Mouse (Mus musculus) spleen, postnatal 14 days (tissue): ENCODE measurements at regions not wholly inside any gene's neighbourhood (a gene's known extent, or its start where the extent isn't known, plus 50 kb on each side); places are given as distances from the start of the nearest gene placed in this dataset.

Experiments
- DNase-seq, 2 experiments: peaks; one replicate each; pipeline ENCODE4 v3.0.0; 2021 to 2022; ENCODE audit warnings: low spot score in 2 of 2

DNA sequence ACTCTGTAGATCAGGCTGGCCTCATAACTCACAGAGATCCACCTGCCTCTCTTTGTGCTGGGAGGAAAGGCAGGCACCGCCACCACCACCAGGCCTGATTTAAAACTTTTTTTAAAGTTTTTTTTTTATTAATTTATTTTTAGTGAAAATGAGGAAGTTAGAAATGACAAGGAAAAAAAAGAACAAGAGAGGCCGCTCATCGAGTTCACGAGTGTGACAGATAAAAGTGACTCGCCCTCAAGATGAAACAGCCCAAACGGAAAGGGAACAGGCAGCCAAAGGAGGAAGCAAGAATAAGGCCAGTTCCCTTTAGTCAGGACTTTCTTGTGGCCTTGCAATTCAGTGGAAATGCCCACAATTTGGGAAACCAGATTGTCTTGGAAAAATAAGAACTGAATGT is 163.4 kb upstream of the Jmjd1c start:
- DNase-seq = no peak

DNA sequence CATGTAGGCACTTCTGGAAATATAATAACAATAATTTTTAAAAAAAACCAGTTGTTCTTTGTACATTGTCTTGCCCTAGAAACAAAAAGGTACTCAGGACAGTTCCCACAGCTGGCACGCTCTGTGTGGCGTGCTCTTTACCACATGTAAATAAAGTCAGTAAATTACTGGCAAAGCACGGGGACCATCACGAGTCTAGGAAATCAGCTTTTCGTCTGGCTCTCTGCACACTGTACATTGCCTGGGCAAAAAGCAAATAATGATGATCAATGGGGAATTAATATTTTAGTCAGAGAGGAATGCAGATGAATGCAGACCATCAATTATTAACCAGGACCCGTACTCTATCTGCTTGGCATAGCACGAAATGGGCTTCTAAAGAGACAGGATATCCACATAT is 162.2 kb upstream of the Jmjd1c start:
- DNase-seq = no peak

DNA sequence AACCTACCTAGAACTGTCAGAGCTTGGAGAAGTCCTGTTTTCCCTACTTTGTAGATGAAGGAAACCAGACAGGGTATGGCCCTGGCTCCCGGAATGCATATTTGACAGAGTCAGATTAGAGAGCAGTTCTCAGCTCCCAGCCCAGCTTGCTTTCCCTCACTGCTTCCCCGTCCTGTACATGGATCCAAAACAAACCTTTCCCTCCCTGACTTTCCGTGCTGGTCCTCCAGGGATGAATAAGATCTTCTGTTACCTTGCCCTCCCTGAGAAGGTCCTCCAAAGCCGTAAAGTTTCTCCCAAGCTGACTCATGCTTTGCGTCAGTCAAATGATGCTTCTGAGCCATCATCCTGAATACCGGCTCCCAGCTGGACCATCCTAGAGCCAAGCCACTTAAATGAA is 160.2 kb upstream of the Jmjd1c start:
- DNase-seq = no peak

DNA sequence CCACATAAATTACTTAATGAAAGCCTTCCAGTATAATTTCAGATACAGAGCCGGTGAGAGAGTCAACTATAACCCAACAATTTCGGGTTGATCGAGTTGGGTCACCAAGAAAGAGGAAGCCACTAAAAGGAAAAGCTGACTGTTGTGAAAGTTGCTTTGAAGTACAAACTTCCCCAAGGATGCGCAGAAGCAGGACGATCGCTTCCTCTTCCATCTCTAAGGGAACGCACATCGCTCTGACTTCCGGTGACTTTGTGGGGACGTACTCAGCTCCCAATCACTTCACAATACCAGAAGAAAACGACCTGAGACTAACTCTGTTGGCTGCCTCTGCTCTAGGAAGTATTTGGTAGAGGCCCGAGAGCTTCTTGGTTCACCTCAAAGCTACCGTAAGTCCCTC is 158.8 kb upstream of the Jmjd1c start:
- no peak for DNase-seq

DNA sequence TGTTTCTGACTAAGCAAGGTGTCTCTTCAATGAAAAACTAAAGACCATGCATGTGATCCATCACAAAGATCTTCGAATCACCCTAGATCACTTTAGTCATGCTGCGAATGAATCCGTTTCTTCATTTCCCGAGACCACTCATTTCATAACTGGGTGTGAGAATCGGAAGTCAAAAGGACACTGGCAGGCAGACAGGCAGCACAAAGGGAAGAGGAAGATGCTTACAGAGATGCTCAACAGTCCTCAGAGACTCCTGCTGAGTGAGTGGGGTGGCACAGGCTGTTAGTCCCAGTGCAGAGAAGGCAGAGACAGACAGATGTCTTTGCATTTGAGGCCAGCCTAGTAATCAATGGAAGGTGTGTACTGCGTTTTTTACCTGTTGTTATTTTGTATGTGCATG is 155.6 kb upstream of the Jmjd1c start:
- no peak for DNase-seq

DNA sequence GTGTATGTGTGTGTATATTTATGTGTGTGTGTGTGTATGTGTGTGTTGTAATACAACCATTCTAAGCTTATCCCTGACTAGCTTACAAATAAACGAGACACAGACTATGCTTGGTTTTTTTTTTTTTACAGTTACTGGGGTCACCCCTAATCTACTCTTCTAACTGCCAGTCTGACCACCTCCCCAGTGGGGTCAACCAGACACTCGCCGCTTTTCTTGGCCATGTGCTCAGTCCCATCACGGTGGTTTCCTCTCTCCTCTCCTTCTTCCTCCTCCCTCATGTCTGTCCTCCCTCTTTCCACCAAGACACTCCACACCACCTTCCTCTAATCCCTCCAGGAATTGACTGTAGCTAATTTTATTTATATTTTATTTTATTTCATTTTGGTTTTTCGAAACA is 155.0 kb upstream of the Jmjd1c start:
- DNase-seq = no peak

DNA sequence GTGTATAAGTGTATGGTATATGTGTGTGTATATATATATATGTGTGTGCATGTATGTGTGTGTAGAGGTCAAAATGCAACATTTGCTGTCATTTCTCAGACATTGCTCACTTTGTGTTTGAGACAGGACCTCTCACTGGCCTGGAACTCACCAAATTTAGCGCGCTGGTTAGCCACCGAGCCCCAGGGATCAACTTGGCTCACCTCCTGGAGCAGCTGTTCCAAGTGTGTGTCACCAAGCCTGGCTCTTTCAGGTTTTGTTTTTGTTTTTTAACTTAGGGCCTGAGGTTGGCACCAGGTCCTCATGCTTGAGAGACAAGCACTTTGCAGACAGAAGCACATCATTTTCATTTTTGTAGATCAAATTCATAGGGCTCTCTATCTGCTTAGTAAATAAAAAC is 154.0 kb upstream of the Jmjd1c start:
- DNase-seq = no peak

DNA sequence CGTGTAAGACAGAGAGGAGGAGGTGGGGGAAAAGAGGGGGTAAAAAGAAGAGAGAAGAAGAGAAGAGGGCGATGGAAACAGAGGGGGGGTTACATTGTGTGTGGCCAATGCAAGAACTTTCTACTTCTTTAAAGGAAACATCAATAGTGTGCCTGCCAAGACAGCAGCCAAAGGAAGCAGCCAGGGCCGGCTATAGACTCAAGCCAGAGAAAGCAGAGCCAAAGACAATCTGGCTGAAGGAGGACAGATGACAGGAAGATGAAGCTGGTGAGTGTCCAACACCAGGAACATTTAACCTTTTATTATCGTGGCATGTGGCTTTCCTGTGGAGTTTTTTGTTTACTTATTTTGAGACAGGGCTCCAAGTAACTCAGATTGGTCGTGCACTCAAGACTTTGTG is 152.1 kb upstream of the Jmjd1c start:
- DNase-seq = no peak

DNA sequence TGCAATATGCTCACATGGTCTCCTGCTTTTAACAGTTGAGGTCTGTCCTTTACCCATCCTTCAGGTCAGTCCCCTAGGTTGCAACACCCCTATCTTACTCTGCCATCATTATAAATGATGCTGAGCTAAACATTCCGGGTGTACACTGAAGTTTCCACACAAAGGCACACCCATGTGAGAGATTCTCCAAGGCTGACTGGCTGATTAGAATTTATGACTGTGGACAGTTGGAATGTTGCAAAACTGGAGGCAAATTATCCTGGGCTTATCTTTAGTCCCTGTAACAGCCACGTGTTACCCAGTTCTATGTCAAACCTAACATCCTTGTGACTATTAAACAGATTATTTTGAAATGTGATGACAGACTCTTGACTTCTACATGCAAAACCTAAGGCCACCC is 149.8 kb upstream of the Jmjd1c start:
- DNase-seq = no peak

DNA sequence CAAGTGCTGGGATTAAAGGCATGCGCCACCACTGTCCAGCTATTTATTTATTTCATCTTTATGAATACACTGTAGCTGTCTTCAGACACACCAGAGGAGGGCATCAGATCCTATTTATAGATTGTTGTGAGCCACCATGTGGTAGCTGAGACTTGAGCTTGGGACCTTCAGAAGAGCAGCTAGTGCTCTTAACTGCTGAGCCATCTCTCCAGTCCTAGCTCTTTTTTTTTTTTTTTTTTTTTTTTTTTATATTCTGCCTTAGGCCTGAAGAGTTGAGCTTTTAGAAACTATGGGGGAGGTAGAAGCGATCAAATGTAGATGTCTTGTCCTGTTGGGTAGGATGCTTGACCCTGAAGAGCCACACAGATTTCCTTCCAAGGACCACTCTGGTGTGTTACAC is 147.6 kb upstream of the Jmjd1c start:
- DNase-seq = no peak

DNA sequence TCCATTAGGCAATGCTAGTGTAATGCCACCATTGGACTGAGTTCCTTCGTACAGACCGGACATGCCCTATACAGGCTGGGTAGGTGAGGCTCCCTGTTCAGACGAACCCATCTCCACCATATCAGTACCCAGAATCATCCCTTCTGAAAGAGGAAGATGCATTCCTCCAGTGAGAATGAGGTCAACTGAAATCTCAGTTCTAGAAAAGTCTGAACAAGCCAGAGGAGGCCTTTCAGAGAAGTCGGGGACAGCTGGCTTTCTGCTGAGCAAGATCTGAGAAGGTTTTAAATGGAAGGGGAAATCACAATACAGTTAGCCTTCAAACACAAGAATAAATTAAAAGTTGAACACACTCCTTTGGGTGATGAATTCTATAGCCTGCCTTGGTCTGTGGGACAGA is 145.5 kb upstream of the Jmjd1c start:
- DNase-seq = no peak

DNA sequence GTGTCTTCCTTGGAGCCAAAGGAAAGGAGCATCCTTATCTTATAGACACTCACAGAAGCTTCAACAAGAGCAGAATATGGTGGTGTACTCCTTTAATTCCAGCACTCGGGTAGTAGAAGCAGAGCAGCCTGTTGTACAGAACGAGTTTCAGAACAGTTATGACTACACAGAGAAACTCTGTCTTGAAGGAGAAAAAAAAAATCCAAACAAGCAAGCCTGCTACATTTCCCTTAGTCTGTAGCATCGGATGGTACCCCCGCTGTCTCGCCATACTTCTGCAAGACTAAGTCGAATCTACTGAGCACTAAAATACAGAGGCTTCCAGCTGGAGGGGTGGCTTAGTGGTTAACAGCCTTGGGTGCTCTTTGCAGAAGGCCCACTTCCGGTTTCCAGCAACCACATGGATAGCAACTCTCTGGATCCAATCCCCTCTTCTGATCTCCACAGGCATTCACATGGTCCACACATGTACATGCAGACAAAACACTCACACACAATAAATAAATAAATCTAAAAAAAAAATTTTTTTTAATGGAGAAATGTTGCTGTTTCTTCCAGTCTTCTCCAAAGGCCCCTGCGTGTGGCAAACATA is 144.6 kb upstream of the Jmjd1c start:
- DNase-seq = no peak

DNA sequence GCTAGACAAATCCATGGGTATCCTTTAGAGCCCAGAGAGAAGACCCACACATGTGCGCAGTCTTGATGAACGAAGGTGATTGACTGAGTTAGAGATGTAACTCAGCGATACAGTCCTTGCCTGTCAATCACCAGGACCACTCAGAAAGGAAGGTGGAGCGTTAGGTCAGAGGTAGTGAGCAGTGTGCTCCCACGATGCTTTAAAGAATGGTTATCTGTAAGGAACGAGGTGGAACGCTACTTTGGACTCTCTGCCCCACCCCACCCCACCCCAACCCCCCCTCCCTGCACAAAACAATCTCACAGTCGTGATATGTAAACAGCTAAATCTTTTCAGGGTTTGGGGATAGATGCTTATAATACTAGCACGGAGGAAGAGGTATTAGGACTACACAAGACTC is 144.0 kb upstream of the Jmjd1c start:
- no peak for DNase-seq

DNA sequence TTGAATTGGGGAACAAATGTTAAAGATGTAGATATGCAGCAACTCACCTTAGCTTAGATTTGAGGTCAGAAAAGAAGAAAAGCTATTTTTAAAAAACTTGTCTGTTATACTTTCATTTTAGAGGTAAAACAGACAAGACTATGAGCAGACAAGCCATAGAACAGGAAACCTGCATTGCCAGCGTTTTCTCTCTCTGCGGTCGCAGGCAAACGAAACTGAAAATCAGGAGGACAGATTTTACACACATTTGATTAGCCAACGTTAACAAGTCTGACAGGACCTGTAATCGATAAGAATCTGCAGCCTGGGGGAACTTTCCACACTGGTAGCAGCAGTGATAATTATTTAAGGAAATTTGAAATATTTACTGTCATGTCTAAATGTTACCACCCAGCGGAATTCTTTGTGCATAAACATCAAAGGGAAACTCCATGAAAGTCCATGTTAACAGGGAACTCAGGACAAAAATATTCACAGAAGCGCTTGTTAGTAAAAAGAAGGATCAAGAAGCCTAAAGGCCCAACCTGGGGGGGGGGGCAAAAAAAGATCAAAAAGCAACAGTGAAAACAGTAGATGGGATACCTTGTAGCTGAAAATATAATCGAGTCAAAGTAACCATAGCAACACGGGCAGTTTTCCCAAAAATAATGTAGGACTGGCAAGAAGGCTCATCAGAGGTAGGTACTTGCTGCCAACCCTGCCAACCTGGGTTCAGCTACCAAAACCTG is 142.5 kb upstream of the Jmjd1c start:
- no peak for DNase-seq

DNA sequence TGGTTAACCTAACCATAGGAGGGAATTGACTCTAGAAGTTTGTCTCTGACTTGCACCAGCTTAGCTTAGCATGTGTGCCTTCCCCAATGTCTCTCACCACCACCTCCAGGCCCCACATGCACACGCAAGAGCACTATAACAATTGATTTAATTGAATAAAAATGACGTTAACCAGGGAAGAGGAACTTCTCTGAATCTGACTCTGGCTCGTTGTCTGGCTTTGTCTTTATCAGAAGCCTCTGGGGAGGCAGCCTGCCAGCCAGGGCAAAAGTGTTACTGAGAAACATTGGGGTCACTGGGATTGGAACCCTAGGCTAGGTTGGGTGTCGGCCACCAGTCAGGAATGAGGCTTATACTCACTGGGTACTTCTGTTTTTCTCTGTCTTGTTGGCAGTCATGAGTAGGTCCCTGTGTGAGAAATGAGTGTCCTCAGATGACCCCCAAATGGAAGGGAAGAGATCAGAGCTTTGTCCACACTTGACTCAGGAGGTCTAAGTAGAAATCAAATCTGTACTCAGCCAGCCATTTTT is 141.9 kb upstream of the Jmjd1c start:
- DNase-seq = no peak

DNA sequence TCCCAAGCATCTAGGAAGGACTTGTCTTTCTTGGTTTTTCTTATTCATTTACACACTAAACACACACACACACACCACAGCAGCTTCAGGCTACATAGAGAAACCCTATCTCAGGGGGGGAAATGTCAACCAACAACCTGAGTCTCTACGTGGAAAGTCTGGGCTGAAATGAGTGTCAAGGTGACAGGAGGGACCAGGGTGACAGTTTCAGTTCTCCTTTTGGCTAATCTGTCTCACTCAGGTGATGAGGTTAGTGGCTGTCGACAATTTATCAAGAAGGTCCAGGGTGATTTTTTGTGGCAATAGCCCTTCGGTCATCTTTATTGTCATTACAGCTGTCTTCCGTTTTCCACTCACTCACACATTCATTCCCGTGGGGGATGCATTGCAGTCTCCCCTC is 140.5 kb upstream of the Jmjd1c start:
- no peak for DNase-seq

DNA sequence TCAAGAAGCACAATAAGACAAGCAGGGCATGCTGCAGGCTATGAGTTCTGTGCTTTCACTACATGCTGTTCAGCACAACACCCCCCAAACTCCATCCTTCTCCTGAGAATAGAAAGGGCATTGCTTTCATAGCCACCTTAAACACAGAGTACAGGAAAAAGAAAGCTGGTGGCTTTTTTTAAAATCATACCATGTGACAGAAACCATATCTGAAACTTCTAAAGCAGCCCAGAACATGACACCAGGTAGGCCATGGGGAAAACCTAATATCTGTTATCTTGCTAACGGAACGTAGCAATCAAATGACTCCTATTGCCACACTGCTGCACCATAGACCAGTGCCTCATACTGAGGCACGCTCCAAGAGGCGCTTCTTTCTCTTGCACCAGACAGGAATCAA is 139.3 kb upstream of the Jmjd1c start:
- DNase-seq = no peak

DNA sequence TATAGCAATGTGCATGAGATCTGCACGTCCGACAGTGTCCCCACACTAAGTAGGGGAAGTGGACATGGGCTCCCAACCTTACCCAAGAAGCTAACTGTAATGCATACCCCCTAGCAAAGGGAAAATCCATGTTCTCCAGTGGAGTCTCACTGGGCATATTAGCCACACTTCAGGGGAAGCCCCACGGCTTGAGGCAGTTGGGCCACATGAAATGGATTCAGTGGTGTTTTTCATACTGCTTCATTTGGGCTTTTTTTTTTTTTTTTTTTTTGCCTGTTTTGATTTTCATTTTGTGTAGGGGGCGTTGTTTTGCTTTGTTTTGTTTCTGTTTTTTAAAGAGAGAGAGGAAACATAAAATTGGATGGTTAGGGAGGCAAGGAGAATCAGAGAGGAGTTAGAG is 138.6 kb upstream of the Jmjd1c start:
- no peak for DNase-seq
